Mouse (Mus musculus): ENCODE measurements around the gene Wwox.

Wwox gene

DNA sequence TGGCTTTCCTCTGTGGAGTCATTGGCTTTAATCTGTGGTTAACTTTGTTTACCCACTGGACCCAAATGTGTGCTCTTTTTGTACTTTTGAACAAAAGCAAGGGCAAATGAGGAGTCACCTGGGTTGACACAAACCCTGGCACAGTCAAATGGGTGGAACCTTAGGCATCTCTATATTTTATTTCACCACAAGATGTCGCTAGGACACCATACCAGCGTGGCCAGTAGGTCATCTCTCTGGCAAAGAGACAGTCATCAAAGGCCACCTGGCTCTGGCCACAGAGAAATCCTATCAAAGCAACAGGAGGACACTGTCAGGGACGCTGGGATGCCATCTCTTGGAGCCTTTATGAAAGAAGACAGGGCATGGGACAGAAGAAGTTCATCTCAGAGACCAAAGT lies 101.7 kb downstream of the Wwox start:
- DNase-seq, result peak; percentile 45

DNA sequence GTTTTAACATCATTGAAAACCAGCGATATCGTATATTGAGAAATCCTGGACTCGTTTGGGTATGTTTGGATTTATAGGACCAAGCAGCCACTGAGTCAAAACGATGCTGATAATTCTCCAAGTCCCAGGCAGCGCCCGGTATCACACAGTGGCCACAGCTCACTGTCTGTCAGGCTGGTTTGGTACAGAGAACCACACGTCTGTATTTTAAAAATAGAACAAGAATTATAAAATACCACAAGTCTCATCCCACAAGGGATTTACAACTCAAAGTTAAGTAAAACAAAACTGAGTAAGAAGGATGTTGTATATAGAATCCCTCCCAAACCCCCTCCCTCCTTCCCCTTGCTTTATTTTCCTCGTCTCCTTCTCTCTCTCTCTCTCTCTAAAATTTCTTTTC lies 108.9 kb downstream of the Wwox start:
- DNase-seq, result no peak

DNA sequence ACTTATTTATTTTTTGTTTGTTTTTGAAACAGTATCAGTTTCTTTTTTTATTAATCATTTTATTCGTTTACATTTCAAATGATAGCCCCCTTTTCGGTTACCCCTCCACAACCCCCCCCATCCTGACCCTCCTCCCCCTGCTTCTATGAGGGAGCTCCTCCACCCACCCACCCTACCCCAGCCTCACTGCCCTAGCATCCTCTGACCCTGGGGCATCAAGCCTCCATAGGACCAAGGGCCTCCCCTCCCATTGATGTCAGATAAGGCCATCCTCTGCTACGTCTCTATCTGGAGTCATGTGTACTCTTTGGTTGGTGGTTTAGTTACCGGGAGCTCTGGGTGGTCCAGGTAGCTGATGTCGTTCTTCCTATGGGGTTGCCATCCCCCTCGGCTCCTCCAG lies 109.4 kb downstream of the Wwox start:
- no peak for DNase-seq

- no peak for DNase-seq
These were observed 110.6 kb downstream of the Wwox start for GRCm38 (mm10) chr8:114550029-114550428.

DNA sequence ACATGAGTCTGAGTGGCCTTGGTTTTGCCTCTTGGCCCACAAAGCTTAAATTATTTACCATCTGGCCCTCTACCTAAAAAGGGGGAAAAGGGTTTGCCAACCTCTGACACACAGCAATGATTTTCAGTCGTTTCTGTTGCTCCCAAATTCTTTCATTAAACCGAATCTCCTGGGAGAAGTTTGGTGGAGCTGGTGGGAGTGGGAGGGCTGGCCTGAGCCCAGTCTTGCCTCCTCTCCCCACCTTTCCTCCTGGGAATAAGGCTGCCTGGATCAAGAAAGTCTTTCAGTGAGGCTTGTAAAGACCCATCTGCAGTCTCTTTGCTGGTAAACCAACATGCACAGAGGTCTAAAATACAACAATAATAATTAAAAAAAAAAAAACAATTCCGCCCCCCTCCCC lies 113.2 kb downstream of the Wwox start:
- DNase-seq, result no peak

- DNase-seq, result no peak
These were observed 115.5 kb downstream of the Wwox start for GRCm38 (mm10) chr8:114554966-114555365.

DNA sequence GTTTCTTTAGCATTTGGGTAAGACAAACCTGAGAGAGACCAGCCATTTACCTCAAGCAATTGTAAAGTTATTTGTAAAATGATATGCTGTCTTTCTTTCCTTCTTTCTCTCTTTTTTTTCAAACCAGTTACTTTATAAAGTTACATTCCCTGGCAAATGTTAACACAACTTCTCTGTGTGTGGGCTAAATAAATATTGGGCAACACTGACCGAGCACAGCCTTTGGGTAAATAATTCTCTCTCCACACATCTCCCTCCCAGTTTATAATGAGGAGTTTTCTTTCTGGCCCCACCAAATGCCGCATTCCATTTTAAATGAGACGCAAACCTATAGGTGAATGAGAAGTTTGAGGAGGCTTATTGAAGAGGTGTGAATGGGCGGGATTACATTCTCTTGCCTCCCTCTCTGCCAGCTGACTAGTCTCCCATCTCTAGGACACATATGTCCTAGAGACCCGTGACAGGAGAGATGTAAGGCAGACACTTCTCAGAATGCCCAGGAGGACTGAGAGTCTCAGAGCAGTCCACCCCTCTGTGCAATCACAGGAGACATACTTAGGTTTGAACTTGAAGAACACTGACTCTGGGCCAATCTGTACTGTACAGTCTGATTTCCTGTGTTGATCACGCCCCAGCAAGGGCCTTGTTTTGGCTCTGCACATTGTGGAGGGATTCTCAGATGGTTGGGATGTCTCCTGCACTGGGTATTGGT lies 116.2 kb downstream of the Wwox start:
- DNase-seq, result no peak

GRCm38 (mm10) chr8:114561191-114561590 lies 121.7 kb downstream of the Wwox start:
- no peak for DNase-seq

- DNase-seq, result no peak
These were observed 123.0 kb downstream of the Wwox start for GRCm38 (mm10) chr8:114562486-114562885.

GRCm38 (mm10) chr8:114563361-114563760 lies 123.9 kb downstream of the Wwox start:
- no peak for DNase-seq

- no peak for DNase-seq
These were observed 124.6 kb downstream of the Wwox start for GRCm38 (mm10) chr8:114564036-114564435.

GRCm38 (mm10) chr8:114568531-114569166 lies 129.2 kb downstream of the Wwox start:
- DNase-seq, result peak; percentile 13

DNA sequence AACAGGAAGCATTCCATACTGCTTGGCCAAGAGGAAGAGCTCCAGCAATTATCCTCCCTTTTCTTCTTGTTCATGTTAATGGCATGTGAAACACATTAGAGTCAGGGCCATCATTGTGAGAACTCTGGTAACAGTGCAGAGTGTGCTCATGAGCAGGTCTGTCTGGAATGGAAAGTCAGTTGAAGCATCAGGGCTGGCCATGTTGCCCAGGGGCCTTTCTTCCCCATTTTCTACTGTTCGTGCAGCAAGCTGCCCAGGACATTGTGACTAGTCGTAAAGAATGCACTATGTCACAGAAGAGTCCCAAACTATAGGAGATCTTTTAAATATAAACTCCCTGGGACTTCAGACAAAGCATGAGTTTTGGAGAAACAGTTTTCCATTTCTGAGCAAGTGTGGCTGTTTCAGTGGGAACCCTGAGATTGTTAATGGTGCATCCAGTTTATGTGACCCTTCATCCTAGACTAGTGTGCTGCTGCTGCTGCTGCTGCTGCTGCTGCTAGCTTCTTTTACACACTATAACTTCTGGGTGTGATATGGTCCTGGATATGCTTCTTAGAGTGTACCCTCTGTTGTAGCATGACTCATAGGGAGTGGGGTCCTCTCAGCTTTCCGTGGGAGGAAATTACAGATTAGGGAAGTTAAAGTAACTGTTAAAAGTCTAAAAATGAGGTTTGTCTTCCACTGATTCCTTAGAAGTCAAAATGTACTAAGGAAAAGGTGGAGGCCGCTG lies 133.7 kb downstream of the Wwox start:
- no peak for DNase-seq

DNA sequence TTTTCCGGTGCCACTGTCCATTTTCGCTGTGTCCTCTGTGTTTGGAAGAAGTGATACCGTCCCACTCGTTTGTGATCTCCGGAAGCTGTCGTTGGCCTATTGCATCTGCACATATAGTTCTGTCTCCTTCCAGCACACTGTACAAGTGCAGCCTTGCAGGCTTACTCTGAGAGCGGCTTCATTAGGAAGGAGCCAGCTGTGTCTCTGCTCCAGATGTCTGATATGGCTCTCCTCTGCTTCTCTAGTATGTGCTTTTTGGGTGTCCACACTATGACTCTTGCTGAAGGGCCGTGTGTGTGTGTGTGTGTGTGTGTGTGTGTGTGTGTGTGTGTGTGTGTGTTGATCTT lies 134.3 kb downstream of the Wwox start:
- DNase-seq, result no peak

GRCm38 (mm10) chr8:114579292-114579691 lies 139.8 kb downstream of the Wwox start:
- DNase-seq, result no peak

DNA sequence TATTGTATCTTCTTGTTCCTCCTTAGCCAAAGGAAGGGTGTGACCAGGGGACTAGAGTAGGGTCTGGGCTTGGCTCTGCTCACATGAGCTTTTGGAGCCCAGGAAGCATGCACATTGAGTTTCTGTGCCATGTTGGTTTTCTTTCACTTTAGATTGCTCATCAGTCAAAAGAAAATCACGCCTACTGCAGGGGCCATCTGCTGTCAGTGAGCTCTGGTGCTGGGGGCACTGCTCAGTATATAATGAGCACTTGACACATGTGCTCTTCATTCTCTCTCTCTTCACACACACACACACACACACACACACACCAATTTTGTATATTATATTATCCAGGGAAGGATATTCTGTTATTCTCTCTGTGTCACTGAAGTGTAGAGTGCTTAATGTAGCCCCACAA lies 141.2 kb downstream of the Wwox start:
- no peak for DNase-seq

- DNase-seq, result no peak
These were observed 150.9 kb downstream of the Wwox start for GRCm38 (mm10) chr8:114590336-114590867.

DNA sequence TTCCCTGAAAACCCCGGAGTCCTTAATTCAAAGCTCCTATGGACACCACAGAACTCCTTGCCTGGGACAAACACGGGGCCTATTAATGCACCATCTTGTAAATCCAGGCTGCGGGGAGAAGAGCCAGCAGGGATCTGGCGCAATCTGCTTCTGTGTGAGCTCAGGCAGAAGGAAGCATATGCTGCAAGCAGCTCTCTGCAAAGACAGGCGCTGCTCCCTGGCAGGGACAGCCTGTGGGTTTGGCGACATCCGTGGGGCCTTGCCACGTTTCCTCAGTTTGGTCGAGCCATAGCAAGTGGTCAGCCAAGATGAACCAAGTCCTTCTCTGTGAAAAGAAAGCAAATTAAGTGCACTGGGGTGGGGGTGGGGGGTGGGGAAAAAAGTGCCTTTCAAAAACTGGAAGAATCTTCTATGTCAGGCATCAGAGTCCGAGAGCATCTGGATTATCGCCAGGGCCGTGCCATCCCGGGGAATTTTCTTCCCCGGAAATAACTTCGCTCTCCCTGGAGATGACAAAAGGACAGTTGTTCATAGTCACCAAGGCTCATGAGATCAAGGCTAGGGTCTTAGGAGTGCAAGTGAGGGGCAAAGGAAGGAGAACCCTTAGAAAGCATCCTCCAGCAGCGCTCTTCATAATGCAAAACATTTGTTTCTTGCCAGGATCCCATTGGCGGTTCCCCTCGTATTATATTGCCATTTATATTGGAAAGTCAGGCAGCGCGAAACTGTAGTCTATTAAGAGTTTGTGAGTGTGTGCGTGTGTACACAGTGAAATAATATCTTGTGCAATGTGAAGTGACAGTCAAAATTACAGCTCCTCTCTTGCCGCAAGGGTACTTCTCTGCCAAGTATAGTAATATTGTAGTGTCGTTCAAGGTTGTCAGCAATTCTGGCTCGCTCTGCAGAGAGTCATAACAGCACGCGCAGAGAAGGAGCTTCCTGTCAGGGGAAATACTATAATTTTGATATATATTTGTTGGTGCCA lies 152.1 kb downstream of the Wwox start:
- peak; percentile 44 for DNase-seq

- no peak for DNase-seq
These were observed 154.1 kb downstream of the Wwox start for GRCm38 (mm10) chr8:114593424-114594157.

DNA sequence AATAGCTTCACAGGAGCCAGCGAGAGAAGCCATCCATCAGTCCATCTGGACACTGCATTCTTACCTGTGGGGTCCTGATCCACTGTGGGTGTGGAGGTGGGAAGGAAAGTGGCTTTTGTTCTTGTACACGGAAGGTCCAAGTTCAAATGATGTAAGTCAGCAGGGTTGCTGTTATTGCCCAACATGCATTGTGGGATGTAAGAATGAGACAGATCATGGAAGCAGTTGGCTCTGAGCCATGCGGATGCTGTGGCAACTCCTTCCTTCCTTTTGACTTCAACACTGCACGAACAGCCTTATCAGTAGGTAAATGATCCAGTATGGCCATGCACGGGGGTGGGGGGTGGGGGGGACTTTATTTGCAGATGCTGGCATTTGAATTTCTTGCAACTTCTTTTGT lies 155.4 kb downstream of the Wwox start:
- no peak for DNase-seq

DNA sequence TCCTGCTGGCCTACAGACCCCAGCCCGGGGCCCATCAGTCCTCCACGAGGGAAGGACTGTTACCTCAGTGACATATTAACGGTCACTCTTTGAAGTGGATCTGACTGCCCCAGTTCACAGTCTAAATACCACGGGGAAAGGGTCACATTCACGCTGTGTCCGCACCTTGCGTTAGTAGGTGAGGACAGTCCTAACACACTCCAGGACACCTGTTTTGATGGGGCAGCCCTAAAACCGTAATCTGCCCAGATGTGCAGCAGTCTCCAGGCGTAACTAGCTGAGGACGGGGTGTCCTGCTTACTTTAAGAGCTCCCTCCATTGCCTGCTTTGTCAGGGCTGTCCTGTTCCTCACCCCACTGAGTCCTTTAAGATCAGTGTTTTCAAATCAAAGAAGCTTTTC lies 160.1 kb downstream of the Wwox start:
- no peak for DNase-seq

DNA sequence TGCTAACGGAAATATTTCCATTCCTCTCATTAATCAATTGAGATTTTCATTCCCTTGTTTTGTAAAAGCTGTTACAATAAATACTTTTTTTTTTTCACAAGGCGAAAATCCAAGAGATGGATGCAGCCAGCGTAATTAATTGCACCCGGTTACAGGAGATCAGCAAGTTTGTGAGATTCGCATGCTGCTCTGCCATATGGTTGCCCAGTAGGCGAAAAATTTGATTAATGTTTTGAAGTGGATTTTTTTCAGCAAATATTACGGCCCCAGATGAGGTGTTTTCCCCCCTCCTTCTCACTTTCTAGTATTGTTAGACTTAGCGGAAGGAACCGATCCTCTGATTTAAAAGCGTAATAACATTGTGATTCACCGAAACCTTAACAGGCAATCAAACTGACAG lies 160.7 kb downstream of the Wwox start:
- no peak for DNase-seq
